In genomic region chr2:69885050-69885449, GRCm38 (mm10) we compare ENCODE assay signal across 8 mouse cellular contexts. TPM values are rescaled to one million over a fixed set of nuclear protein-coding genes. Genes with fewer than 3 reads are reported as not detected.
A peak's percentile ranks its signal among the peaks of the same experiment; 100 is the strongest.
DNase-seq lines count a peak whose midpoint lies in the region; ATAC-seq and TF ChIP-seq lines count a peak whose summit lies in the region.

No protein-coding gene starts in this region.

- peak; percentile 2 to 3 for DNase-seq in adrenal gland, postnatal 36 days
- no peak for DNase-seq in adrenal gland, postnatal 10 days
- no peak for DNase-seq in thymus, adult 2 months
- DNase-seq in thymus, postnatal 10 days (ENCODE audit: low spot score in 2 of 2) = no peak
- DNase-seq in gastrocnemius, postnatal 10 days = no peak
- no peak for DNase-seq in ovary, adult 18-20 months (ENCODE audit: low spot score)

- H3K4me1 ChIP-seq in thymus, adult 2 months (replicated peaks; ENCODE audit: control insufficient read depth, insufficient read depth, low read length) = no peaks in the 10 kb centered on the region; the same call in 1 of the 2 replicates
- no peaks in the 10 kb centered on the region for H3K4me1 ChIP-seq in limb, embryonic 15.5 days
- peaks cover 2% of the 10 kb centered on the region; the same call in 1 of the 2 replicates for H3K4me1 ChIP-seq in small intestine, adult 2 months (ENCODE audit: control insufficient read depth, insufficient read depth, insufficient read length, low read length)

- peak overlapping the region; percentile 89 for H3K4me3 ChIP-seq in thymus, adult 2 months (ENCODE audit: control insufficient read depth, insufficient read depth, low read length)
- H3K4me3 ChIP-seq in limb, embryonic 15.5 days = peak overlapping the region; percentile 63
- peak overlapping the region; percentile 83 for H3K4me3 ChIP-seq in small intestine, adult 2 months (ENCODE audit: low read depth, low read length)

- no peak for ATAC-seq in limb, embryonic 15.5 days (ENCODE audit: insufficient number of reproducible peaks, low FRiP score, low TSS enrichment, low read depth)

- 3% methylated on average over 12 of the region's 12 CpGs for WGBS in thymus, adult 2 months
- WGBS in limb, embryonic 15.5 days = 7% methylated on average over 12 of the region's 12 CpGs
- 1% methylated on average over 12 of the region's 12 CpGs for WGBS in small intestine, adult 2 months

- no peak for TF ChIP-seq POLR2A in thymus, adult 2 months (IDR thresholded peaks at IDR 0.05; ENCODE audit: control insufficient read depth, extremely low read depth, insufficient read depth, low read length, poor library complexity)
- no peak for TF ChIP-seq POLR2A in small intestine, adult 2 months (IDR thresholded peaks at IDR 0.05; ENCODE audit: low read depth, low read length)

- H3K36me3 ChIP-seq in thymus, adult 2 months (ENCODE audit: control insufficient read depth, insufficient read depth, low read length) = no peaks in the 10 kb centered on the region
- peaks cover 2% of the 10 kb centered on the region; the same call in 1 of the 2 replicates for H3K36me3 ChIP-seq in limb, embryonic 15.5 days
- no peaks in the 10 kb centered on the region for H3K36me3 ChIP-seq in small intestine, adult 2 months (ENCODE audit: control insufficient read depth, insufficient read depth, low read length)

- peak overlapping the region; percentile 83 for H3K9ac ChIP-seq in limb, embryonic 15.5 days

- no peaks in the 10 kb centered on the region for H3K27me3 ChIP-seq in thymus, adult 2 months (ENCODE audit: control insufficient read depth, insufficient read depth, low read length)
- H3K27me3 ChIP-seq in limb, embryonic 15.5 days = no peaks in the 10 kb centered on the region
- no peaks in the 10 kb centered on the region for H3K27me3 ChIP-seq in small intestine, adult 2 months (ENCODE audit: control insufficient read depth, insufficient read depth, low read length)

- no peaks in the 10 kb centered on the region for H3K9me3 ChIP-seq in limb, embryonic 15.5 days

- peak overlapping the region; percentile 52; the same call in 1 of the 2 replicates for H3K27ac ChIP-seq in thymus, adult 2 months (ENCODE audit: control insufficient read depth, insufficient read depth, low read length)
- peak overlapping the region; percentile 84 for H3K27ac ChIP-seq in limb, embryonic 15.5 days
- 0 out of 2 replicates have a peak overlapping the region, but pooled peaks have one; percentile 5 for H3K27ac ChIP-seq in small intestine, adult 2 months (ENCODE audit: insufficient read depth, low read depth, low read length)

- TF ChIP-seq CTCF in thymus, adult 2 months (IDR thresholded peaks at IDR 0.05; ENCODE audit: borderline replicate concordance, control insufficient read depth, extremely low read depth, insufficient read depth, low read length, poor library complexity) = no peak
- no peak for TF ChIP-seq CTCF in small intestine, adult 2 months (IDR thresholded peaks at IDR 0.05; ENCODE audit: extremely low read depth, insufficient read length, insufficient replicate concordance, low read depth, low read length)

- H3K4me2 ChIP-seq in limb, embryonic 15.5 days = peak overlapping the region; percentile 63

RNA-seq across cellular contexts. Expression of gene Mettl5, which starts 0.4 kb away (rescaled TPM):
- 10 to 100 TPM; 16.2 to 23.6 TPM for total RNA-seq in adrenal gland, postnatal 36 days (2021)
- 10 to 100 TPM; 22.6 to 28.9 TPM for total RNA-seq in adrenal gland, postnatal 10 days (2021)
- polyA plus RNA-seq in thymus, adult 2 months (2012; rRNA removed) = 4.0 and 4.8 TPM in 2 replicates
- 31.8 and 33.7 TPM in 2 replicates for polyA plus RNA-seq in limb, embryonic 15.5 days (2015; fragmentation: Nextera tagmentation; extraction: Ambion mirVana)
- 0.61 and 2.3 TPM in 2 replicates for polyA plus RNA-seq in small intestine, adult 2 months (2012; rRNA removed)
- total RNA-seq in gastrocnemius, postnatal 10 days (2021) = 10 to 100 TPM; 19.6 to 21.4 TPM

RNA-seq across cellular contexts. Expression of gene Ubr3, which starts 12.0 kb away (rescaled TPM):
- 10 to 100 TPM; 79.7 to 94.1 TPM for total RNA-seq in adrenal gland, postnatal 36 days (2021)
- 10 to 100 TPM; 67.0 to 84.1 TPM for total RNA-seq in adrenal gland, postnatal 10 days (2021)
- polyA plus RNA-seq in thymus, adult 2 months (2012; rRNA removed) = 13.7 and 13.9 TPM in 2 replicates
- 9.5 and 13.7 TPM in 2 replicates for polyA plus RNA-seq in limb, embryonic 15.5 days (2015; fragmentation: Nextera tagmentation; extraction: Ambion mirVana)
- polyA plus RNA-seq in small intestine, adult 2 months (2012; rRNA removed) = 3.3 and 8.0 TPM in 2 replicates
- total RNA-seq in gastrocnemius, postnatal 10 days (2021) = 100 to 1,000 TPM; 106 to 107 TPM

RNA-seq across cellular contexts. Expression of gene Ssb, which starts 23.7 kb away (rescaled TPM):
- total RNA-seq in adrenal gland, postnatal 36 days (2021) = 100 to 1,000 TPM; 175 to 188 TPM
- 100 to 1,000 TPM; 151 to 160 TPM for total RNA-seq in adrenal gland, postnatal 10 days (2021)
- polyA plus RNA-seq in thymus, adult 2 months (2012; rRNA removed) = 5.4 and 6.9 TPM in 2 replicates
- polyA plus RNA-seq in limb, embryonic 15.5 days (2015; fragmentation: Nextera tagmentation; extraction: Ambion mirVana) = 302 and 328 TPM in 2 replicates
- polyA plus RNA-seq in small intestine, adult 2 months (2012; rRNA removed) = 0.28 and 0.36 TPM in 2 replicates
- total RNA-seq in gastrocnemius, postnatal 10 days (2021) = 100 to 1,000 TPM; 102 to 114 TPM

Comparison
In these comparisons a context has a peak if more than half of its experiments do, and no peak if none do; other contexts are left out.
1. DNase-seq: peak in adrenal gland, postnatal 36 days (2 of 2); none in adrenal gland, postnatal 10 days (single experiment), thymus, adult 2 months (single experiment), thymus, postnatal 10 days (0 of 2), gastrocnemius, postnatal 10 days (single experiment) and ovary, adult 18-20 months (single experiment).
2. H3K27ac ChIP-seq: peak in every context shown above with its lines; median percentile 84 in limb, embryonic 15.5 days; 52 in thymus, adult 2 months; 5 in small intestine, adult 2 months.
3. Peak in every context shown above with its lines, with median percentiles within 50 percentile points of each other: H3K4me3 ChIP-seq.